Comparison of ENCODE assay signal across 9 mouse cellular contexts in genomic region chr6:52221993-52222685, GRCm38 (mm10). TPM values are rescaled to one million over a fixed set of nuclear protein-coding genes. Genes with fewer than 3 reads are reported as not detected.
DNase-seq lines count a peak whose midpoint lies in the region; ATAC-seq lines count a peak whose summit lies in the region.
"Had no signal": no experiment of that assay in that cellular context is flagged by ENCODE, and none has a peak within 500 bp of the region (broad histone marks: within the 10 kb centered on the region; RNA-seq: fewer than 3 reads in every experiment).

No protein-coding gene starts in this region.

- ATAC-seq in megakaryocyte, adult 5-6 weeks (ENCODE audit: poor library complexity, severe bottlenecking): no peak
- ATAC-seq in forebrain, embryonic 11.5 days (replicated peaks; ENCODE audit: low FRiP score): peak; percentile 33; the same call in 1 of the 2 replicates
- ATAC-seq in limb, embryonic 11.5 days (ENCODE audit: insufficient number of reproducible peaks, low FRiP score, low TSS enrichment, low read depth): peak; percentile 33
- no peak for ATAC-seq in stomach, embryonic 14.5 days (ENCODE audit: insufficient number of reproducible peaks, insufficient read depth, low FRiP score, low read depth)

- peak; percentile 56 for DNase-seq in forebrain, embryonic 11.5 days (ENCODE audit: low spot score)
- DNase-seq in limb, embryonic 11.5 days (ENCODE audit: low spot score): no peak
- no peak for DNase-seq in layer of hippocampus, adult 18-20 months (ENCODE audit: low spot score in 2 of 2)
- no peak for DNase-seq in frontal cortex, postnatal 10 days (ENCODE audit: low spot score in 2 of 2)
- DNase-seq in urinary bladder, adult 2 months (ENCODE audit: low spot score): no peak

- peaks cover 95% of the 10 kb centered on the region for H3K27me3 ChIP-seq in megakaryocyte, embryonic 14.5 days (replicated peaks)
- peaks cover 100% of the 10 kb centered on the region for H3K27me3 ChIP-seq in forebrain, embryonic 11.5 days (ENCODE audit: control insufficient read depth, insufficient read depth, low read length)
- H3K27me3 ChIP-seq in limb, embryonic 11.5 days (ENCODE audit: control insufficient read depth, insufficient read depth, low read length): no peaks in the 10 kb centered on the region
- H3K27me3 ChIP-seq in stomach, embryonic 14.5 days (ENCODE audit: control insufficient read depth, insufficient read depth, low read length): peaks cover 69% of the 10 kb centered on the region

- peak overlapping the region; percentile 94 for H3K4me3 ChIP-seq in megakaryocyte, embryonic 14.5 days (replicated peaks)
- H3K4me3 ChIP-seq in forebrain, embryonic 11.5 days (ENCODE audit: low read depth, low read length): no peak overlapping the region
- H3K4me3 ChIP-seq in limb, embryonic 11.5 days (ENCODE audit: low read depth, low read length): peak overlapping the region; percentile 87
- peak overlapping the region; percentile 49 for H3K4me3 ChIP-seq in stomach, embryonic 14.5 days (ENCODE audit: low read depth, low read length)

- no peak overlapping the region for H3K9ac ChIP-seq in forebrain, embryonic 11.5 days (ENCODE audit: low read length)
- peak overlapping the region; percentile 98 for H3K9ac ChIP-seq in limb, embryonic 11.5 days (ENCODE audit: low read length)
- H3K9ac ChIP-seq in stomach, embryonic 14.5 days (replicated peaks; ENCODE audit: low read depth, low read length): no peak overlapping the region

- WGBS in forebrain, embryonic 11.5 days: 5% methylated on average over 21 of the region's 21 CpGs
- 1% methylated on average over 21 of the region's 21 CpGs for WGBS in limb, embryonic 11.5 days
- WGBS in stomach, embryonic 14.5 days: 12% methylated on average over 21 of the region's 21 CpGs

- no peaks in the 10 kb centered on the region for H3K36me3 ChIP-seq in megakaryocyte, embryonic 14.5 days (replicated peaks; ENCODE audit: low read length)
- no peaks in the 10 kb centered on the region for H3K36me3 ChIP-seq in forebrain, embryonic 11.5 days (ENCODE audit: control insufficient read depth, insufficient read depth, low read length)
- no peaks in the 10 kb centered on the region for H3K36me3 ChIP-seq in limb, embryonic 11.5 days (ENCODE audit: control insufficient read depth, insufficient read depth, low read length)
- H3K36me3 ChIP-seq in stomach, embryonic 14.5 days (ENCODE audit: control insufficient read depth, insufficient read depth, low read length): no peaks in the 10 kb centered on the region

- H3K9me3 ChIP-seq in megakaryocyte, embryonic 14.5 days: no peaks in the 10 kb centered on the region
- no peaks in the 10 kb centered on the region for H3K9me3 ChIP-seq in forebrain, embryonic 11.5 days (ENCODE audit: control insufficient read depth, low read length)
- no peaks in the 10 kb centered on the region for H3K9me3 ChIP-seq in limb, embryonic 11.5 days (ENCODE audit: control insufficient read depth, low read length)
- no peaks in the 10 kb centered on the region for H3K9me3 ChIP-seq in stomach, embryonic 14.5 days (ENCODE audit: control insufficient read depth, low read depth, low read length)

- peaks cover 78% of the 10 kb centered on the region for H3K4me1 ChIP-seq in megakaryocyte, embryonic 14.5 days
- peaks cover 6% of the 10 kb centered on the region for H3K4me1 ChIP-seq in forebrain, embryonic 11.5 days (replicated peaks; ENCODE audit: control insufficient read depth, insufficient read depth, low read length)
- peaks cover 29% of the 10 kb centered on the region for H3K4me1 ChIP-seq in limb, embryonic 11.5 days (ENCODE audit: control insufficient read depth, insufficient read depth, low read length)
- 0 out of 2 replicates have a peak, but pooled peaks cover 4% of the 10 kb centered on the region for H3K4me1 ChIP-seq in stomach, embryonic 14.5 days (ENCODE audit: control insufficient read depth, insufficient read depth, low read length)

- H3K27ac ChIP-seq in forebrain, embryonic 11.5 days (ENCODE audit: low read depth, low read length): no peak overlapping the region
- H3K27ac ChIP-seq in limb, embryonic 11.5 days (replicated peaks; ENCODE audit: low read depth, low read length): peak overlapping the region; percentile 98
- peak overlapping the region; percentile 11; the same call in 1 of the 2 replicates for H3K27ac ChIP-seq in stomach, embryonic 14.5 days (ENCODE audit: low read length)

- H3K4me2 ChIP-seq in forebrain, embryonic 11.5 days (ENCODE audit: low read depth, low read length, severe bottlenecking): no peak overlapping the region
- peak overlapping the region; percentile 89 for H3K4me2 ChIP-seq in limb, embryonic 11.5 days (ENCODE audit: low read depth, severe bottlenecking)
- H3K4me2 ChIP-seq in stomach, embryonic 14.5 days (replicated peaks; ENCODE audit: low read depth, low read length): peak overlapping the region; percentile 77

RNA-seq across cellular contexts. Expression of gene Hoxa7, which starts 0.5 kb away (rescaled TPM):
- polyA plus RNA-seq in megakaryocyte, embryonic 14.5 days (2012; ENCODE audit: insufficient read depth, low replicate concordance): 2.8 and 3.2 TPM in 2 replicates
- 1.2 and 1.8 TPM in 2 replicates for total RNA-seq in megakaryocyte, adult 5-6 weeks (2015)
- 0.53 and 0.73 TPM in 2 replicates for total RNA-seq in megakaryocyte, adult 5-6 weeks (2017)
- not detected in 2 replicates for polyA plus RNA-seq in forebrain, embryonic 11.5 days (2014; fragmentation: Nextera tagmentation; extraction: Ambion mirVana)
- polyA plus RNA-seq in limb, embryonic 11.5 days (2014; fragmentation: Nextera tagmentation; extraction: Ambion mirVana): 14.7 and 16.2 TPM in 2 replicates
- 13.7 and 13.9 TPM in 2 replicates for polyA plus RNA-seq in stomach, embryonic 14.5 days (2014; fragmentation: Nextera tagmentation; extraction: Ambion mirVana)
- total RNA-seq in layer of hippocampus, adult 18-20 months (2021): under 1 TPM in 1 of 2 experiments, not detected in 1; 0.36 TPM
- polyA plus RNA-seq in urinary bladder, adult 2 months (2012; rRNA removed): 27.6 and 28.6 TPM in 2 replicates

RNA-seq across cellular contexts. Expression of gene Hoxa9, which starts 8.8 kb away (rescaled TPM):
- polyA plus RNA-seq in megakaryocyte, embryonic 14.5 days (2012; ENCODE audit: insufficient read depth, low replicate concordance): 3.8 TPM in 1 of 2 replicates, not detected in the other
- total RNA-seq in megakaryocyte, adult 5-6 weeks (2015): 0.36 and 1.2 TPM in 2 replicates
- 1.5 and 2.0 TPM in 2 replicates for total RNA-seq in megakaryocyte, adult 5-6 weeks (2017)
- not detected in 2 replicates for polyA plus RNA-seq in forebrain, embryonic 11.5 days (2014; fragmentation: Nextera tagmentation; extraction: Ambion mirVana)
- polyA plus RNA-seq in limb, embryonic 11.5 days (2014; fragmentation: Nextera tagmentation; extraction: Ambion mirVana): 86.7 and 90.5 TPM in 2 replicates
- 1.5 and 1.9 TPM in 2 replicates for polyA plus RNA-seq in stomach, embryonic 14.5 days (2014; fragmentation: Nextera tagmentation; extraction: Ambion mirVana)
- total RNA-seq in layer of hippocampus, adult 18-20 months (2021): not detected
- 48.1 and 60.0 TPM in 2 replicates for polyA plus RNA-seq in urinary bladder, adult 2 months (2012; rRNA removed)

RNA-seq across cellular contexts. Expression of gene Gm28308, which starts 9.0 kb away (rescaled TPM):
- not detected in 2 replicates for polyA plus RNA-seq in megakaryocyte, embryonic 14.5 days (2012; ENCODE audit: insufficient read depth, low replicate concordance)
- total RNA-seq in megakaryocyte, adult 5-6 weeks (2015): not detected in 2 replicates
- not detected in 2 replicates for total RNA-seq in megakaryocyte, adult 5-6 weeks (2017)
- polyA plus RNA-seq in forebrain, embryonic 11.5 days (2014; fragmentation: Nextera tagmentation; extraction: Ambion mirVana): not detected in 2 replicates
- polyA plus RNA-seq in limb, embryonic 11.5 days (2014; fragmentation: Nextera tagmentation; extraction: Ambion mirVana): 1.1 and 1.3 TPM in 2 replicates
- not detected in 2 replicates for polyA plus RNA-seq in stomach, embryonic 14.5 days (2014; fragmentation: Nextera tagmentation; extraction: Ambion mirVana)
- not detected for total RNA-seq in layer of hippocampus, adult 18-20 months (2021)
- 0.88 and 1.2 TPM in 2 replicates for polyA plus RNA-seq in urinary bladder, adult 2 months (2012; rRNA removed)
- polyA plus RNA-seq: spleen, adult 2 months had no signal

RNA-seq across cellular contexts. Expression of gene Hoxa3, which starts 9.0 kb away (rescaled TPM):
- polyA plus RNA-seq in megakaryocyte, embryonic 14.5 days (2012; ENCODE audit: insufficient read depth, low replicate concordance): 0.21 TPM in 1 of 2 replicates, not detected in the other
- 0.93 TPM in 1 of 2 replicates, not detected in the other for total RNA-seq in megakaryocyte, adult 5-6 weeks (2015)
- total RNA-seq in megakaryocyte, adult 5-6 weeks (2017): not detected in 2 replicates
- not detected in 2 replicates for polyA plus RNA-seq in forebrain, embryonic 11.5 days (2014; fragmentation: Nextera tagmentation; extraction: Ambion mirVana)
- polyA plus RNA-seq in limb, embryonic 11.5 days (2014; fragmentation: Nextera tagmentation; extraction: Ambion mirVana): 5.6 and 6.2 TPM in 2 replicates
- 15.5 and 16.0 TPM in 2 replicates for polyA plus RNA-seq in stomach, embryonic 14.5 days (2014; fragmentation: Nextera tagmentation; extraction: Ambion mirVana)
- total RNA-seq in layer of hippocampus, adult 18-20 months (2021): not detected
- polyA plus RNA-seq in urinary bladder, adult 2 months (2012; rRNA removed): 3.7 and 6.0 TPM in 2 replicates

RNA-seq across cellular contexts. Expression of gene Hoxa6, which starts 13.6 kb away (rescaled TPM):
- polyA plus RNA-seq in megakaryocyte, embryonic 14.5 days (2012; ENCODE audit: insufficient read depth, low replicate concordance): not detected in 2 replicates
- not detected in 2 replicates for total RNA-seq in megakaryocyte, adult 5-6 weeks (2015)
- not detected in 2 replicates for total RNA-seq in megakaryocyte, adult 5-6 weeks (2017)
- not detected in 2 replicates for polyA plus RNA-seq in forebrain, embryonic 11.5 days (2014; fragmentation: Nextera tagmentation; extraction: Ambion mirVana)
- polyA plus RNA-seq in limb, embryonic 11.5 days (2014; fragmentation: Nextera tagmentation; extraction: Ambion mirVana): 3.5 and 4.6 TPM in 2 replicates
- polyA plus RNA-seq in stomach, embryonic 14.5 days (2014; fragmentation: Nextera tagmentation; extraction: Ambion mirVana): 3.4 TPM in 2 replicates
- not detected for total RNA-seq in layer of hippocampus, adult 18-20 months (2021)
- polyA plus RNA-seq in urinary bladder, adult 2 months (2012; rRNA removed): 1.7 and 3.4 TPM in 2 replicates
- polyA plus RNA-seq: spleen, adult 2 months had no signal

Comparison
In these comparisons a context has a peak if more than half of its experiments do, and no peak if none do; other contexts are left out.
1. ATAC-seq: peak in forebrain, embryonic 11.5 days (single experiment) and limb, embryonic 11.5 days (single experiment); none in megakaryocyte, adult 5-6 weeks (single experiment) and stomach, embryonic 14.5 days (single experiment).
2. RNA of gene Hoxa9, which starts 8.8 kb away (polyA plus RNA-seq): 86.7 to 90.5 TPM in limb, embryonic 11.5 days and 48.1 to 60.0 TPM in urinary bladder, adult 2 months; 3.8 TPM in megakaryocyte, embryonic 14.5 days, 1.5 to 1.9 TPM in stomach, embryonic 14.5 days and not detected in forebrain, embryonic 11.5 days; every median in the first group is over 10 times any median in the second.